Mouse (Mus musculus) kidney, embryonic 14.5 days (tissue): Measurements from ENCODE around the gene Vasp. TPM values are rescaled to one million over a fixed set of nuclear protein-coding genes. Genes with fewer than 3 reads are reported as not detected.

Source experiments
- ATAC-seq: fragments of 200-750 bp; cut with Nextera tagmentation; 2 replicates; pipeline ENCODE4 v1.8.0; 2017; ENCODE audit warnings: moderate number of reproducible peaks, mild to moderate bottlenecking, moderate TSS enrichment, moderate library complexity; ENCODE audit not compliant: low FRiP score, low TSS enrichment
- H3K27ac ChIP-seq: fragments of 300-500 bp; sonication (generic); 2 replicates; pipeline ENCODE4 v1.5.1; 2014; ENCODE audit warnings: low read depth, mild to moderate bottlenecking, low read length, moderate library complexity, mixed read lengths
- H3K27me3 ChIP-seq: fragments of 300-500 bp; sonication (generic); 2 replicates; pipeline ENCODE4 v1.6.1; 2014; ENCODE audit warnings: mild to moderate bottlenecking, low read length; ENCODE audit not compliant: control insufficient read depth, insufficient read depth
- H3K36me3 ChIP-seq: fragments of 300-500 bp; sonication (generic); 2 replicates; pipeline ENCODE4 v1.6.1; 2014; ENCODE audit warnings: low read length, mixed read lengths; ENCODE audit not compliant: control insufficient read depth, insufficient read depth
- H3K4me1 ChIP-seq: fragments of 300-500 bp; sonication (generic); 2 replicates; pipeline ENCODE4 v1.6.1; 2014; ENCODE audit warnings: low read length, mixed read lengths; ENCODE audit not compliant: control insufficient read depth, insufficient read depth
- H3K4me2 ChIP-seq: fragments of 300-500 bp; sonication (generic); replicated peaks from 2 replicates; pipeline ENCODE4 v1.6.1; 2014; ENCODE audit warnings: low read depth, mild to moderate bottlenecking, low read length
- H3K4me3 ChIP-seq: fragments of 300-500 bp; sonication (generic); 2 replicates; pipeline ENCODE4 v1.5.1; 2014; ENCODE audit warnings: mild to moderate bottlenecking, low read length
- H3K9ac ChIP-seq: fragments of 300-500 bp; sonication (generic); 2 replicates; pipeline ENCODE4 v1.6.1; 2014; ENCODE audit warnings: low read depth, mild to moderate bottlenecking, low read length, moderate library complexity
- H3K9me3 ChIP-seq: fragments of 300-500 bp; sonication (generic); 2 replicates; pipeline ENCODE4 v1.6.1; 2016; ENCODE audit warnings: low read length; ENCODE audit not compliant: control insufficient read depth
- whole genome bisulfite sequencing: fragments of 180-500 bp; shearing (Covaris S2); extraction: QIAGEN DNeasy Blood & Tissue Kit; methylation state at CpG from one replicate; pipeline ENCODE4 v1.1.7; 2014; 5-methylcytosine and 5-hydroxymethylcytosine counted together
- polyA plus RNA-seq: library from polyadenylated mRNA; unstranded; fragments of >200 nt; fragmentation: Nextera tagmentation; extraction: Ambion mirVana; gene quantifications from 2 replicates; pipeline ENCODE4 v1.2.1, GENCODE M21; 2014

The Vasp gene
- polyA plus RNA-seq, 1 experiment from 2014 or later, result 54.2 TPM

- no peak for ATAC-seq
- Histone ChIP-seq H3K27ac (no peak overlapping the region), H3K36me3 (no peaks in the 10 kb centered on the region), H3K9ac (no peak overlapping the region), H3K4me1 (peaks cover 4% of the 10 kb centered on the region; the same call in 1 of the 2 replicates), H3K27me3 (peaks cover 3% of the 10 kb centered on the region), H3K4me2 (no peak overlapping the region), H3K9me3 (no peaks in the 10 kb centered on the region), H3K4me3 (no peak overlapping the region)
- WGBS, result 42% methylated on average over 4 of the region's 4 CpGs
These were observed 40.4 kb upstream of the Vasp start for GRCm38 (mm10) chr7:19311991-19312390.

GRCm38 (mm10) chr7:19309884-19310641 lies 38.4 kb upstream of the Vasp start, which contains the start of gene Fosb:
TSS of gene Fosb (minus strand) at chr7:19310051.
- H3K4me1 ChIP-seq, result peaks cover 4% of the 10 kb centered on the region; the same call in 1 of the 2 replicates
- H3K9me3 ChIP-seq, result no peaks in the 10 kb centered on the region
- under 1% methylated on average over 48 of the region's 49 CpGs for WGBS
- no peak within 1 kb of the TSS for H3K27ac ChIP-seq
- peak; percentile 82 for ATAC-seq
- peak within 1 kb of the TSS; percentile 99 for H3K4me2 ChIP-seq
- no peaks in the 10 kb centered on the region for H3K36me3 ChIP-seq
- peak within 1 kb of the TSS; percentile 57 for H3K9ac ChIP-seq
- H3K27me3 ChIP-seq, result peaks cover 22% of the 10 kb centered on the region
- H3K4me3 ChIP-seq, result peak within 1 kb of the TSS; percentile 68

- no peak for ATAC-seq
- Histone ChIP-seq H3K9me3 (no peaks in the 10 kb centered on the region), H3K4me3 (peak overlapping the region; percentile 68), H3K27ac (no peak overlapping the region), H3K27me3 (peaks cover 29% of the 10 kb centered on the region), H3K9ac (peak overlapping the region; percentile 57), H3K36me3 (no peaks in the 10 kb centered on the region), H3K4me1 (peaks cover 4% of the 10 kb centered on the region; the same call in 1 of the 2 replicates), H3K4me2 (peak overlapping the region; percentile 99)
- WGBS, result 1% methylated on average over 48 of the region's 48 CpGs
These were observed 37.8 kb upstream of the Vasp start for GRCm38 (mm10) chr7:19309278-19309883.

GRCm38 (mm10) chr7:19308454-19309277 lies 37.0 kb upstream of the Vasp start:
- WGBS, result under 1% methylated on average over 58 of the region's 58 CpGs

GRCm38 (mm10) chr7:19307739-19308453 lies 36.3 kb upstream of the Vasp start:
- Histone ChIP-seq H3K9me3 (no peaks in the 10 kb centered on the region), H3K4me2 (peak overlapping the region; percentile 99), H3K36me3 (no peaks in the 10 kb centered on the region), H3K27ac (peak overlapping the region; percentile 47; the same call in 1 of the 2 replicates), H3K27me3 (peaks cover 43% of the 10 kb centered on the region), H3K4me1 (peaks cover 4% of the 10 kb centered on the region; the same call in 1 of the 2 replicates), H3K9ac (peak overlapping the region; percentile 42), H3K4me3 (peak overlapping the region; percentile 68)
- ATAC-seq, result peak; percentile 47
- WGBS, result 2% methylated on average over 18 of the region's 18 CpGs

More at GRCm38 (mm10) chr7:19308454-19309277, 37.0 kb upstream of the Vasp start:
- ATAC-seq, result peak; percentile 80
- Histone ChIP-seq H3K9ac (peak overlapping the region; percentile 57), H3K27ac (peak overlapping the region; percentile 47; the same call in 1 of the 2 replicates), H3K27me3 (peaks cover 35% of the 10 kb centered on the region), H3K9me3 (no peaks in the 10 kb centered on the region), H3K4me2 (peak overlapping the region; percentile 99), H3K4me1 (peaks cover 4% of the 10 kb centered on the region; the same call in 1 of the 2 replicates), H3K4me3 (peak overlapping the region; percentile 68), H3K36me3 (no peaks in the 10 kb centered on the region)

- WGBS, result 70% methylated on average over 25 of the region's 25 CpGs
- Histone ChIP-seq H3K4me1 (peaks cover 4% of the 10 kb centered on the region; the same call in 1 of the 2 replicates), H3K9me3 (no peaks in the 10 kb centered on the region), H3K4me2 (no peak overlapping the region), H3K36me3 (no peaks in the 10 kb centered on the region), H3K9ac (no peak overlapping the region), H3K27me3 (peaks cover 51% of the 10 kb centered on the region), H3K4me3 (no peak overlapping the region), H3K27ac (no peak overlapping the region)
- no peak for ATAC-seq
These were observed 35.5 kb upstream of the Vasp start for GRCm38 (mm10) chr7:19306819-19307738.

- no peak overlapping the region for H3K4me3 ChIP-seq
- 54% methylated on average over 16 of the region's 16 CpGs for WGBS
- ATAC-seq, result no peak
- no peak overlapping the region for H3K4me2 ChIP-seq
- peaks cover 4% of the 10 kb centered on the region; the same call in 1 of the 2 replicates for H3K4me1 ChIP-seq
- H3K27me3 ChIP-seq, result peaks cover 59% of the 10 kb centered on the region
- H3K27ac ChIP-seq, result no peak overlapping the region
- no peaks in the 10 kb centered on the region for H3K36me3 ChIP-seq
- H3K9me3 ChIP-seq, result no peaks in the 10 kb centered on the region
- no peak overlapping the region for H3K9ac ChIP-seq
These were observed 34.5 kb upstream of the Vasp start for GRCm38 (mm10) chr7:19305796-19306765.
